9 mouse cellular contexts compared by ENCODE assay signal in genomic region chr5:114825978-114826691, GRCm38 (mm10). TPM values are rescaled to one million over a fixed set of nuclear protein-coding genes. Genes with fewer than 3 reads are reported as not detected.
A peak's percentile ranks its signal among the peaks of the same experiment; 100 is the strongest.
DNase-seq lines count a peak whose midpoint lies in the region; ATAC-seq and TF ChIP-seq lines count a peak whose summit lies in the region.
"Had no signal": no experiment of that assay in that cellular context is flagged by ENCODE, and none has a peak within 500 bp of the region (broad histone marks: within the 10 kb centered on the region; RNA-seq: fewer than 3 reads in every experiment).

No protein-coding gene starts in this region.

- DNase-seq in A20 (ENCODE audit: low read depth, low spot score) = peak; percentile 99
- DNase-seq in Muller cell, postnatal 12 days (ENCODE audit: inconsistent ontology term) = peak; percentile 93
- peak; percentile 70 to 83 for DNase-seq in cerebellum, postnatal 36 days
- DNase-seq in kidney, postnatal 0 days (ENCODE audit: low spot score) = peak; percentile 86
- DNase-seq in lung, postnatal 4 days = peak; percentile 82 to 86
- DNase-seq in spleen, adult 12 weeks (ENCODE audit: low spot score) = peak; percentile 76
- no peak for DNase-seq in layer of hippocampus, adult 11-12 months (ENCODE audit: low spot score)

- ATAC-seq in heart, embryonic 12.5 days (ENCODE audit: insufficient number of reproducible peaks, low FRiP score) = peak; percentile 89
- peak; percentile 92 for ATAC-seq in kidney, postnatal 0 days (replicated peaks; ENCODE audit: low FRiP score, low read depth)

- peak overlapping the region; percentile 84 for H3K4me2 ChIP-seq in heart, embryonic 12.5 days
- H3K4me2 ChIP-seq in kidney, postnatal 0 days (ENCODE audit: low read length) = peak overlapping the region; percentile 75

- peak; percentile 34; the same call in 1 of the 2 replicates for TF ChIP-seq CTCF in kidney, postnatal 0 days (IDR thresholded peaks at IDR 0.05; ENCODE audit: low read depth)

- peaks cover 13% of the 10 kb centered on the region for H3K36me3 ChIP-seq in heart, embryonic 12.5 days
- H3K36me3 ChIP-seq in kidney, postnatal 0 days (ENCODE audit: insufficient read depth, low read length) = no peaks in the 10 kb centered on the region

- 9% methylated on average over 27 of the region's 27 CpGs for WGBS in heart, embryonic 12.5 days
- WGBS in kidney, postnatal 0 days = 4% methylated on average over 27 of the region's 27 CpGs

- H3K4me1 ChIP-seq in heart, embryonic 12.5 days (replicated peaks) = peaks cover 4% of the 10 kb centered on the region
- H3K4me1 ChIP-seq in kidney, postnatal 0 days (replicated peaks; ENCODE audit: insufficient read depth, low read length) = no peaks in the 10 kb centered on the region

- peak overlapping the region; percentile 45 for H3K4me3 ChIP-seq in heart, embryonic 12.5 days
- peak overlapping the region; percentile 33 for H3K4me3 ChIP-seq in kidney, postnatal 0 days (replicated peaks; ENCODE audit: low read depth, low read length)

- no peaks in the 10 kb centered on the region for H3K27me3 ChIP-seq in heart, embryonic 12.5 days (replicated peaks)
- H3K27me3 ChIP-seq in kidney, postnatal 0 days (ENCODE audit: insufficient read depth, low read length) = no peaks in the 10 kb centered on the region

- H3K27ac ChIP-seq in heart, embryonic 12.5 days (ENCODE audit: poor library complexity, severe bottlenecking) = no peak overlapping the region
- H3K27ac ChIP-seq in kidney, postnatal 0 days = peak overlapping the region; percentile 64; the same call in 1 of the 2 replicates

- H3K9ac ChIP-seq in heart, embryonic 12.5 days = peak overlapping the region; percentile 25; the same call in 1 of the 2 replicates
- no peak overlapping the region for H3K9ac ChIP-seq in kidney, postnatal 0 days (ENCODE audit: low read depth, low read length)

- 0 out of 2 replicates have a peak, but pooled peaks cover 11% of the 10 kb centered on the region for H3K9me3 ChIP-seq in heart, embryonic 12.5 days (replicated peaks)
- no peaks in the 10 kb centered on the region for H3K9me3 ChIP-seq in kidney, postnatal 0 days (replicated peaks; ENCODE audit: low read length)

RNA-seq across cellular contexts. Expression of gene 1500011B03Rik, which starts 2.9 kb away (rescaled TPM):
- 53.2 and 57.5 TPM in 2 replicates for polyA plus RNA-seq in heart, embryonic 12.5 days (2016; fragmentation: Nextera tagmentation; extraction: Ambion mirVana)
- 160 and 189 TPM in 2 replicates for polyA plus RNA-seq in kidney, postnatal 0 days (2015; fragmentation: Nextera tagmentation; extraction: Ambion mirVana)

RNA-seq across cellular contexts. Expression of gene 4930519G04Rik, which starts 27.3 kb away (rescaled TPM):
- polyA plus RNA-seq in heart, embryonic 12.5 days (2016; fragmentation: Nextera tagmentation; extraction: Ambion mirVana) = not detected in 2 replicates
- polyA plus RNA-seq in kidney, postnatal 0 days (2015; fragmentation: Nextera tagmentation; extraction: Ambion mirVana) = not detected in 2 replicates
- polyA plus RNA-seq: frontal cortex, adult 2 months had no signal

RNA-seq across cellular contexts. Expression of gene Gm9936, which starts 32.3 kb away (rescaled TPM):
- 0.06 TPM in 1 of 2 replicates, not detected in the other for polyA plus RNA-seq in heart, embryonic 12.5 days (2016; fragmentation: Nextera tagmentation; extraction: Ambion mirVana)
- polyA plus RNA-seq in kidney, postnatal 0 days (2015; fragmentation: Nextera tagmentation; extraction: Ambion mirVana) = not detected in 2 replicates

RNA-seq across cellular contexts. Expression of gene Git2, which starts 50.8 kb away (rescaled TPM):
- 33.6 and 36.4 TPM in 2 replicates for polyA plus RNA-seq in heart, embryonic 12.5 days (2016; fragmentation: Nextera tagmentation; extraction: Ambion mirVana)
- 25.8 and 27.8 TPM in 2 replicates for polyA plus RNA-seq in kidney, postnatal 0 days (2015; fragmentation: Nextera tagmentation; extraction: Ambion mirVana)

RNA-seq across cellular contexts. Expression of gene Ankrd13a, which starts 51.7 kb away (rescaled TPM):
- polyA plus RNA-seq in heart, embryonic 12.5 days (2016; fragmentation: Nextera tagmentation; extraction: Ambion mirVana) = 45.2 and 45.6 TPM in 2 replicates
- 45.6 and 49.2 TPM in 2 replicates for polyA plus RNA-seq in kidney, postnatal 0 days (2015; fragmentation: Nextera tagmentation; extraction: Ambion mirVana)
